Mouse (Mus musculus) stomach, embryonic 14.5 days (tissue): ENCODE results near the gene Rhbg. TPM values are rescaled to one million over a fixed set of nuclear protein-coding genes. Genes with fewer than 3 reads are reported as not detected.

ENCODE experiments used
- ATAC-seq: fragments of 200-750 bp; cut with Nextera tagmentation; 2 replicates; pipeline ENCODE4 v1.8.0; 2017; ENCODE audit warnings: low read depth, moderate TSS enrichment; ENCODE audit not compliant: insufficient number of reproducible peaks, insufficient read depth, low FRiP score
- H3K27ac ChIP-seq: fragments of 300-500 bp; sonication (generic); 2 replicates; pipeline ENCODE4 v1.5.1; 2014; ENCODE audit warnings: mild to moderate bottlenecking, low read length, moderate library complexity, mixed read lengths
- H3K27me3 ChIP-seq: fragments of 300-500 bp; sonication (generic); 2 replicates; pipeline ENCODE4 v1.6.1; 2014; ENCODE audit warnings: low read length, control low read depth, mixed read lengths; ENCODE audit not compliant: control insufficient read depth, insufficient read depth
- H3K36me3 ChIP-seq: fragments of 300-500 bp; sonication (generic); 2 replicates; pipeline ENCODE4 v1.6.1; 2014; ENCODE audit warnings: mild to moderate bottlenecking, control low read depth, low read length, moderate library complexity, mixed read lengths; ENCODE audit not compliant: control insufficient read depth, insufficient read depth
- H3K4me1 ChIP-seq: fragments of 300-500 bp; sonication (generic); 2 replicates; pipeline ENCODE4 v1.6.1; 2014; ENCODE audit warnings: low read length, control low read depth, mixed read lengths; ENCODE audit not compliant: control insufficient read depth, insufficient read depth
- H3K4me2 ChIP-seq: fragments of 300-500 bp; sonication (generic); replicated peaks from 2 replicates; pipeline ENCODE4 v1.6.1; 2014; ENCODE audit warnings: low read depth, low read length, control low read depth
- H3K4me3 ChIP-seq: fragments of 300-500 bp; sonication (generic); 2 replicates; pipeline ENCODE4 v1.5.1; 2014; ENCODE audit warnings: low read depth, low read length, control low read depth
- H3K9ac ChIP-seq: fragments of 300-500 bp; sonication (generic); replicated peaks from 2 replicates; pipeline ENCODE4 v1.6.1; 2014; ENCODE audit warnings: low read depth, mild to moderate bottlenecking, control low read depth, low read length, moderate library complexity, mixed read lengths
- H3K9me3 ChIP-seq: fragments of 300-500 bp; sonication (generic); 2 replicates; pipeline ENCODE4 v1.6.1; 2016; ENCODE audit warnings: low read depth, low read length, control low read depth; ENCODE audit not compliant: control insufficient read depth
- WGBS: fragments of 180-500 bp; shearing (Covaris S2); extraction: QIAGEN DNeasy Blood & Tissue Kit; methylation state at CpG from one replicate; pipeline ENCODE4 v1.1.7; 2014; 5-methylcytosine and 5-hydroxymethylcytosine counted together
- polyA plus RNA-seq: library from polyadenylated mRNA; unstranded; fragments of >200 nt; fragmentation: Nextera tagmentation; extraction: Ambion mirVana; gene quantifications from 2 replicates; pipeline ENCODE4 v1.2.1, GENCODE M21; 2014

The Rhbg gene
- polyA plus RNA-seq, 1 experiment from 2014 or later: 3.2 TPM

- Histone ChIP-seq H3K36me3 (no peaks in the 10 kb centered on the region), H3K27me3 (no peaks in the 10 kb centered on the region), H3K9ac (no peak overlapping the region), H3K4me1 (no peaks in the 10 kb centered on the region), H3K4me2 (no peak overlapping the region), H3K27ac (no peak overlapping the region), H3K4me3 (no peak overlapping the region), H3K9me3 (no peaks in the 10 kb centered on the region)
- no peak for ATAC-seq
- WGBS: 79% methylated on average over 6 of the region's 6 CpGs
Measured at GRCm38 (mm10) chr3:88229526-88229925, 25.0 kb downstream of the Rhbg start.

- WGBS: 45% methylated on average over 4 of the region's 4 CpGs
- Histone ChIP-seq H3K36me3 (no peaks in the 10 kb centered on the region), H3K9ac (no peak overlapping the region), H3K4me1 (no peaks in the 10 kb centered on the region), H3K27ac (no peak overlapping the region), H3K27me3 (no peaks in the 10 kb centered on the region), H3K4me2 (no peak overlapping the region), H3K4me3 (no peak overlapping the region), H3K9me3 (no peaks in the 10 kb centered on the region)
- ATAC-seq: no peak
Measured at GRCm38 (mm10) chr3:88228906-88229305, 25.6 kb downstream of the Rhbg start.

GRCm38 (mm10) chr3:88227976-88228375 lies 26.5 kb downstream of the Rhbg start:
- Histone ChIP-seq H3K27ac (no peak overlapping the region), H3K9ac (no peak overlapping the region), H3K4me3 (no peak overlapping the region), H3K36me3 (no peaks in the 10 kb centered on the region), H3K27me3 (no peaks in the 10 kb centered on the region), H3K9me3 (no peaks in the 10 kb centered on the region), H3K4me1 (no peaks in the 10 kb centered on the region), H3K4me2 (no peak overlapping the region)
- WGBS: 54% methylated on average over 6 of the region's 6 CpGs
- ATAC-seq: no peak

- no peaks in the 10 kb centered on the region for H3K36me3 ChIP-seq
- H3K4me3 ChIP-seq: no peak overlapping the region
- no peak overlapping the region for H3K4me2 ChIP-seq
- no peaks in the 10 kb centered on the region for H3K9me3 ChIP-seq
- 0 out of 2 replicates have a peak, but pooled peaks cover under 1% of the 10 kb centered on the region for H3K27me3 ChIP-seq
- H3K9ac ChIP-seq: no peak overlapping the region
- 30% methylated on average over 4 of the region's 4 CpGs for WGBS
- no peaks in the 10 kb centered on the region for H3K4me1 ChIP-seq
- no peak overlapping the region for H3K27ac ChIP-seq
- ATAC-seq: no peak
Measured at GRCm38 (mm10) chr3:88227260-88227659, 27.2 kb downstream of the Rhbg start.

DNA sequence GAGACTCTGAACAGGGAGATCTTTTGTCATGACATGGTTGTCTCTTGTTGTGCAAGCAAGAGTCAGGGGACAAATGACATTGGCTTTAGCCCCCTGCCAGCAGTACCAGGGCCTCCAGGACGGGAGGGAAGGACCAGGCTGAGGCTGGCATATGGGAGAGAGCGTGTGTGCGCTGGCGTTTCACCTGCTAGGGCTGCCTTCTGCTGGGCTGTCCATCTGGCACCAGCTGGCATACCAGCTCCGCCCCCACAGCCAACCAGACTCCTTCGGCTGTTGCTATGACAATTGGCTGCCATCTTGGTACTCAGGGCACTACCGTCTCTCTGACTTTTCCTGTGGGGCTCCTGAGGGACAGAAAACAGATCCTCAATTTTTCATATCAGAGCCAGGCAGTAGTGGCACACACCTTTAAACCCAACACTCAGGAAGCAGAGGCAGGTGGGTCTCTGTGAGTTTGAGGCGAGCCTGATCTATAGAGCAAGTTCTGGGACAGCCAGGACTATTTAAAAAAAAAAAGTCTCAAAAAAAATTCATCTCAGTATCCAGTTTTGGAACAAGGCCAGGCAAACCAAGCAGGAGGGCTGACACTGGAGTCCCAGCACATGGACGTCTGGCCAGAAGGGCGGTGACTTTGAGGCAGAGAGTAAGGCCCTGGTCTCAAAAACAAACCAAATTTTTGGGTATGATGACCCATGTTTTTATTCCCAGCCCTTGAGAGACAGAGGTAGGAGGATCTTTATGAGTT lies 28.2 kb downstream of the Rhbg start:
- Histone ChIP-seq H3K4me1 (no peaks in the 10 kb centered on the region), H3K9me3 (no peaks in the 10 kb centered on the region), H3K4me3 (no peak overlapping the region), H3K27ac (no peak overlapping the region), H3K4me2 (no peak overlapping the region), H3K27me3 (peaks cover 2% of the 10 kb centered on the region; the same call in 1 of the 2 replicates), H3K36me3 (no peaks in the 10 kb centered on the region), H3K9ac (no peak overlapping the region)
- 83% methylated on average over 10 of the region's 10 CpGs for WGBS
- ATAC-seq: no peak

DNA sequence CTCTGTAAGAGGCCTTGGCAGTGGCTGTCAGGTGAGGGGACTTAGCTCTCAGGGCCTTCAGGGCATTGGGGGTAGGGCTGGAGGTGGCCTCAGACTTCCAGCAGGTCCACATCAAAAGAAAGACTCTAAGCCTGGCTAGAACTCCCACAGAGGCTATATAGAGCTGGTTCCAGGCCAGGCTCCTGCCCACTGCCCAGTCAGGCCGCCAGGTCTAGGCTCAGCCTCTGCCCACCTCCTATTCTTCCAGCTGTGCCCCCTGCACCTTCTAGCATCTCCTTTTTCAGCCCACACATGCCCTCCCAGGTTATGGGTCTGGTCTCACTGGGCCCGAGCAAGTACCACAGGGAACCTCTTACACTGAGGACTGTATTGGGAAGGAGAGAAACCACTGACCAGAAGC lies 29.6 kb downstream of the Rhbg start:
- H3K27me3 ChIP-seq: peaks cover 10% of the 10 kb centered on the region

GRCm38 (mm10) chr3:88222446-88222845 lies 32.1 kb downstream of the Rhbg start:
- no peak overlapping the region for H3K4me2 ChIP-seq
- peaks cover 23% of the 10 kb centered on the region for H3K27me3 ChIP-seq
- no peaks in the 10 kb centered on the region for H3K4me1 ChIP-seq
- no peak overlapping the region for H3K27ac ChIP-seq
- 83% methylated on average over 6 of the region's 6 CpGs for WGBS
- H3K9me3 ChIP-seq: no peaks in the 10 kb centered on the region
- ATAC-seq: no peak
- H3K4me3 ChIP-seq: no peak overlapping the region
- H3K36me3 ChIP-seq: no peaks in the 10 kb centered on the region
- no peak overlapping the region for H3K9ac ChIP-seq

More for the DNA sequence above, 29.6 kb downstream of the Rhbg start:
- 62% methylated on average over 2 of the region's 2 CpGs for WGBS
- no peaks in the 10 kb centered on the region for H3K36me3 ChIP-seq
- no peak for ATAC-seq
- H3K4me1 ChIP-seq: no peaks in the 10 kb centered on the region
- H3K4me3 ChIP-seq: no peak overlapping the region
- no peak overlapping the region for H3K9ac ChIP-seq
- no peaks in the 10 kb centered on the region for H3K9me3 ChIP-seq
- H3K4me2 ChIP-seq: no peak overlapping the region
- H3K27ac ChIP-seq: no peak overlapping the region

GRCm38 (mm10) chr3:88221519-88222390 lies 32.8 kb downstream of the Rhbg start:
- no peak for ATAC-seq
- H3K27me3 ChIP-seq: peaks cover 30% of the 10 kb centered on the region
- H3K4me3 ChIP-seq: no peak overlapping the region

More at GRCm38 (mm10) chr3:88221519-88222390, 32.8 kb downstream of the Rhbg start:
- H3K4me2 ChIP-seq: no peak overlapping the region
- H3K9ac ChIP-seq: no peak overlapping the region
- H3K4me1 ChIP-seq: no peaks in the 10 kb centered on the region
- H3K36me3 ChIP-seq: no peaks in the 10 kb centered on the region
- no peak overlapping the region for H3K27ac ChIP-seq
- WGBS: 57% methylated on average over 12 of the region's 12 CpGs
- no peaks in the 10 kb centered on the region for H3K9me3 ChIP-seq
